Mouse (Mus musculus) left cerebral cortex, postnatal 10 days (tissue): ENCODE data around the gene Spata13. TPM values are rescaled to one million over a fixed set of nuclear protein-coding genes. Genes with fewer than 3 reads are reported as not detected.

Experiments used
- DNase-seq, 2 experiments: peaks; one replicate each; pipeline ENCODE4 v3.0.0; 2021 to 2022; ENCODE audit warnings: low spot score in 2 of 2, mixed read lengths in 1 of 2; ENCODE audit errors: extremely low spot score in 1 of 2
- intact Hi-C: fragments of 180-260 bp; cut with DNase I; formaldehyde crosslinking; loops from one replicate; pipeline ENCODE4 v1.15.1; 2025
- total RNA-seq, 2 experiments: library from RNA; stranded (reverse); gene quantifications; 2 replicates each; pipeline ENCODE4 v1.2.3; 2021

Spata13 gene
- total RNA-seq, 2 experiments from 2014 or later = 15.8 to 18.9 TPM

- intact Hi-C loops = no loop called here
- DNase-seq = no peak
Measured at GRCm38 (mm10) chr14:60757722-60758121, 123.9 kb downstream of the Spata13 start.

- no peak for DNase-seq
- intact Hi-C loops = no loop called here
Measured at GRCm38 (mm10) chr14:60759097-60759496, 125.3 kb downstream of the Spata13 start.

GRCm38 (mm10) chr14:60761801-60762200 lies 128.0 kb downstream of the Spata13 start:
- no peak for DNase-seq
- intact Hi-C loops = no loop called here

GRCm38 (mm10) chr14:60762754-60763153 lies 129.0 kb downstream of the Spata13 start:
- intact Hi-C loops = no loop called here

GRCm38 (mm10) chr14:60763746-60764145 lies 129.9 kb downstream of the Spata13 start:
- intact Hi-C loops = no loop called here
- DNase-seq = no peak

More at GRCm38 (mm10) chr14:60762754-60763153, 129.0 kb downstream of the Spata13 start:
- DNase-seq = no peak

- intact Hi-C loops = no loop called here
- no peak for DNase-seq
Measured at GRCm38 (mm10) chr14:60764526-60764925, 130.7 kb downstream of the Spata13 start.

GRCm38 (mm10) chr14:60765025-60765424 lies 131.2 kb downstream of the Spata13 start:
- no peak for DNase-seq
- intact Hi-C loops = no loop called here

- intact Hi-C loops = no loop called here
Measured at GRCm38 (mm10) chr14:60767884-60768283, 134.1 kb downstream of the Spata13 start, which contains the start of gene C1qtnf9. TSS of gene C1qtnf9 (plus strand) at chr14:60768134.

GRCm38 (mm10) chr14:60769340-60769739 lies 135.5 kb downstream of the Spata13 start:
- DNase-seq = no peak
- intact Hi-C loops = no loop called here

More at GRCm38 (mm10) chr14:60767884-60768283, 134.1 kb downstream of the Spata13 start, which contains the start of gene C1qtnf9:
- DNase-seq = no peak

- intact Hi-C loops = loop anchor here (5.0 kb wide), 1 partner anchor 253 kb away; no protein-coding TSS in a partner anchor
- DNase-seq = no peak
Measured at GRCm38 (mm10) chr14:60770594-60770993, 136.8 kb downstream of the Spata13 start.

- intact Hi-C loops = loop anchor here (1.0 to 5.0 kb wide), 2 partner anchors 60 to 254 kb away; no protein-coding TSS in a partner anchor
- peak; percentile 70 to 79 for DNase-seq
Measured at GRCm38 (mm10) chr14:60771057-60771456, 137.3 kb downstream of the Spata13 start.

GRCm38 (mm10) chr14:60773476-60773875 lies 139.7 kb downstream of the Spata13 start:
- no peak for DNase-seq
- intact Hi-C loops = loop anchor here (5.0 kb wide), 1 partner anchor 256 kb away; no protein-coding TSS in a partner anchor

GRCm38 (mm10) chr14:60776521-60776920 lies 142.7 kb downstream of the Spata13 start:
- intact Hi-C loops = no loop called here
- DNase-seq = no peak

- no peak for DNase-seq
- intact Hi-C loops = no loop called here
Measured at GRCm38 (mm10) chr14:60777485-60777919, 143.7 kb downstream of the Spata13 start.

- intact Hi-C loops = no loop called here
- no peak for DNase-seq
Measured at GRCm38 (mm10) chr14:60779198-60779597, 145.4 kb downstream of the Spata13 start.

GRCm38 (mm10) chr14:60782121-60782656 lies 148.4 kb downstream of the Spata13 start:
- no peak for DNase-seq
- intact Hi-C loops = no loop called here

- intact Hi-C loops = no loop called here
Measured at GRCm38 (mm10) chr14:60783196-60783595, 149.4 kb downstream of the Spata13 start.

GRCm38 (mm10) chr14:60784427-60785315 lies 150.9 kb downstream of the Spata13 start, which contains the start of gene Mipep:
TSS of gene Mipep (plus strand) at chr14:60784573.
- intact Hi-C loops = no loop called here
- DNase-seq = peak; percentile 82 to 88

More at GRCm38 (mm10) chr14:60783196-60783595, 149.4 kb downstream of the Spata13 start:
- DNase-seq = no peak

- intact Hi-C loops = loop anchor here (10.0 kb wide), 1 partner anchor 295 kb away; no protein-coding TSS in a partner anchor
- DNase-seq = peak in 1 of 2 experiments; percentile 59
Measured at GRCm38 (mm10) chr14:60790103-60790502, 156.3 kb downstream of the Spata13 start.
